8 mouse cellular contexts compared by ENCODE assay signal in genomic region chr15:84653979-84654966, GRCm38 (mm10). TPM values are rescaled to one million over a fixed set of nuclear protein-coding genes. Genes with fewer than 3 reads are reported as not detected.
DNase-seq lines count a peak whose midpoint lies in the region; ATAC-seq and TF ChIP-seq lines count a peak whose summit lies in the region.

No protein-coding gene starts in this region.

- peak overlapping the region; percentile 90 for H3K27ac ChIP-seq in intestine, embryonic 16.5 days (ENCODE audit: low read length)
- no peak overlapping the region for H3K27ac ChIP-seq in testis, adult 2 months (ENCODE audit: control insufficient read depth, insufficient read depth, low read depth, low read length)

- peaks cover 10% of the 10 kb centered on the region; the same call in 1 of the 2 replicates for H3K4me1 ChIP-seq in intestine, embryonic 16.5 days (ENCODE audit: control insufficient read depth, insufficient read depth, low read length)
- peaks cover 7% of the 10 kb centered on the region for H3K4me1 ChIP-seq in testis, adult 2 months (ENCODE audit: control insufficient read depth, insufficient read depth, low read length)

- 3% methylated on average over 28 of the region's 28 CpGs for WGBS in intestine, embryonic 16.5 days

- peak overlapping the region; percentile 44 for H3K4me3 ChIP-seq in intestine, embryonic 16.5 days (ENCODE audit: low read length)
- H3K4me3 ChIP-seq in myocyte = peak overlapping the region; percentile 9
- peak overlapping the region; percentile 56 for H3K4me3 ChIP-seq in testis, adult 2 months (ENCODE audit: control insufficient read depth, low read depth, low read length)

- no peaks in the 10 kb centered on the region for H3K9me3 ChIP-seq in intestine, embryonic 16.5 days (ENCODE audit: control insufficient read depth, low read length)

- H3K9ac ChIP-seq in intestine, embryonic 16.5 days (ENCODE audit: low read depth, low read length) = peak overlapping the region; percentile 64

- TF ChIP-seq POLR2A in myocyte (IDR thresholded peaks at IDR 0.05; ENCODE audit: insufficient read length, low read depth) = peak; percentile 65
- no peak for TF ChIP-seq POLR2A in testis, adult 2 months (IDR thresholded peaks at IDR 0.05; ENCODE audit: control insufficient read depth, low read depth, low read length)

- peak overlapping the region; percentile 60 for H3K4me2 ChIP-seq in intestine, embryonic 16.5 days (ENCODE audit: low read depth, low read length)
- peak overlapping the region; percentile 94 for H3K4me2 ChIP-seq in myocyte (ENCODE audit: low read depth)

- TF ChIP-seq CTCF in testis, adult 2 months (IDR thresholded peaks at IDR 0.05; ENCODE audit: control insufficient read depth, insufficient read depth, insufficient replicate concordance, low read depth, low read length) = no peak

- peak; percentile 92 for ATAC-seq in intestine, embryonic 16.5 days

- DNase-seq in layer of hippocampus, adult 11-12 months (ENCODE audit: low spot score) = peak; percentile 61
- DNase-seq in layer of hippocampus, adult 9-10 months (ENCODE audit: low spot score) = no peak
- peak; percentile 91 for DNase-seq in embryo, embryonic 11.5 days (ENCODE audit: low read depth, low spot score)
- peak; percentile 99 for DNase-seq in heart, adult 11 months
- peak; percentile 84 for DNase-seq in liver

- H3ac ChIP-seq in myocyte (ENCODE audit: control insufficient read depth, insufficient read length) = no peak overlapping the region

- no peaks in the 10 kb centered on the region for H3K36me3 ChIP-seq in intestine, embryonic 16.5 days (ENCODE audit: control insufficient read depth, insufficient read depth, low read length)
- H3K36me3 ChIP-seq in myocyte (ENCODE audit: control insufficient read depth, insufficient read depth) = no peaks in the 10 kb centered on the region
- H3K36me3 ChIP-seq in testis, adult 2 months (ENCODE audit: control insufficient read depth, insufficient read depth, low read length) = no peaks in the 10 kb centered on the region

- H3K79me2 ChIP-seq in myocyte (ENCODE audit: control insufficient read depth, insufficient read depth) = no peaks in the 10 kb centered on the region

- H3K27me3 ChIP-seq in intestine, embryonic 16.5 days (replicated peaks; ENCODE audit: control insufficient read depth, insufficient read depth, low read length) = no peaks in the 10 kb centered on the region
- H3K27me3 ChIP-seq in myocyte (ENCODE audit: control insufficient read depth, insufficient read depth, insufficient read length) = no peaks in the 10 kb centered on the region
- H3K27me3 ChIP-seq in testis, adult 2 months (ENCODE audit: control insufficient read depth, insufficient read depth, low read length) = no peaks in the 10 kb centered on the region

TF ChIP-seq in myocyte, 11 proteins besides CTCF, POLR2A, EP300 and RAD21:
- TF ChIP-seq SRF (IDR thresholded peaks at IDR 0.05; ENCODE audit: control insufficient read depth, insufficient read length, low read depth) (no peak), MAX (IDR thresholded peaks at IDR 0.05; ENCODE audit: low read depth) (no peak), CEBPB (IDR thresholded peaks at IDR 0.05; ENCODE audit: insufficient read depth, poor library complexity, severe bottlenecking) (0 out of 2 replicates have a peak, but pooled peaks have one; percentile 0), MYOG (IDR thresholded peaks at IDR 0.05; ENCODE audit: control insufficient read depth in 1 of 3, insufficient read depth in 1 of 3, insufficient read length in 2 of 3, low read depth in 2 of 3) (peak; percentile 6 to 76 (median 13)), MYOD1 (IDR thresholded peaks at IDR 0.05; ENCODE audit: control insufficient read depth in 1 of 3, insufficient read length in 2 of 3, low read depth in 2 of 3) (peak in 2 of 3 experiments; percentile 46 to 69), REST (IDR thresholded peaks at IDR 0.05; ENCODE audit: insufficient read depth, insufficient read length) (no peak), E2F4 (IDR thresholded peaks at IDR 0.05; ENCODE audit: insufficient read depth) (no peak), USF1 (IDR thresholded peaks at IDR 0.05; ENCODE audit: low read depth) (no peak), POLR2AphosphoS2 (IDR thresholded peaks at IDR 0.05; ENCODE audit: insufficient read length, low read depth) (no peak), TCF3 (IDR thresholded peaks at IDR 0.05; ENCODE audit: insufficient read length, low read depth) (no peak), TCF12 (IDR thresholded peaks at IDR 0.05; ENCODE audit: insufficient read depth, poor library complexity, severe bottlenecking) (peak; percentile 11)

RNA-seq across cellular contexts. Expression of gene Prr5, which starts 15.1 kb away (rescaled TPM):
- polyA plus RNA-seq in intestine, embryonic 16.5 days (2015; fragmentation: Nextera tagmentation; extraction: Ambion mirVana) = 69.1 and 81.3 TPM in 2 replicates
- polyA plus RNA-seq in myocyte (2012; fragmentation: generic; extraction: Trizol) = 8.1 TPM
- polyA plus RNA-seq in testis, adult 2 months (2012; rRNA removed) = 13.0 and 13.4 TPM in 2 replicates
